Mouse (Mus musculus) kidney, postnatal 14 days (tissue): ENCODE results near the gene Brpf3.
"Not testable (repeated sequence)": the region's sequence is repeated elsewhere in the genome, so short reads cannot be mapped to it uniquely, and the experiment has no call there.

ENCODE experiments used
- DNase-seq: peaks from one replicate; pipeline ENCODE4 v3.0.0; 2022; ENCODE audit warnings: mixed read lengths

Gene Brpf3

DNA sequence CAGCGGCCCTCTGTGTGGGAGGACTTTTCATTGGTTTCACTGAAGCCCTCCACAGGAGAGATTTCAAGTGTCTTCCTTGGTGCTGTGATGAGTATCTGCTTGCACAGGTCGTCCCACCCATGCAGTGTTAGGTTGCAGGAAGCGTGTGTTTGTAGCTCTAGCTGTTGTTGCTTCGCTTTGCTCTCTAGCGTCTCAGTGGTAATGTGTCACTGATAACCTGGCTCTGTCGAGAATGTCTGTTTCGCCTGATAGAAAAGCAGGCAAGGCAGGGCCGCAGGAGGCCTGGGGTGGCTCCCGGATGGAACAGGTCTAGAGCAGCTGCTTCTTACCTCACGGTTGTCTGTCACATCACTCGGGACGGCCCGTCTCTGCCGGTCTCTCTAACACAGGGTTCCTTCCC is 28.2 kb downstream of the Brpf3 start:
- DNase-seq = no peak

DNA sequence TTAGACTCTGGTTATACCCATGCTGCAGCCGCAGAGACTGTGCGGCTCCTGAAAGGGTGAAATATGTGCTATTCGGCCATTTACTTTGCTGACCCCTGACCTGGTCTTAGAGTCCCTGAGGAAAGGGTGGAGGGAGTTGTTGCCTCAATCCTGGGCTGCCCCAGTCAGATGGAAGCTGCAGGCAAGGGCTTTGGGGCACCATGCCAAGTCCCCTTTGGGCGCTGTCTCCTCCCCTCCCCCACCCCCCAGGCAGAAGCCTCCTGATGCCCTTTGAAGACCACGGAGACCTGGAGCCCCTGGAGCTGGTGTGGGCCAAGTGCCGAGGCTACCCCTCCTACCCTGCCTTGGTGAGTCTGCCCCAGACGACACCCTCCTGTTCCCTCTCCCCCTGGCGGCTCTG is 30.2 kb downstream of the Brpf3 start:
- no peak for DNase-seq

DNA sequence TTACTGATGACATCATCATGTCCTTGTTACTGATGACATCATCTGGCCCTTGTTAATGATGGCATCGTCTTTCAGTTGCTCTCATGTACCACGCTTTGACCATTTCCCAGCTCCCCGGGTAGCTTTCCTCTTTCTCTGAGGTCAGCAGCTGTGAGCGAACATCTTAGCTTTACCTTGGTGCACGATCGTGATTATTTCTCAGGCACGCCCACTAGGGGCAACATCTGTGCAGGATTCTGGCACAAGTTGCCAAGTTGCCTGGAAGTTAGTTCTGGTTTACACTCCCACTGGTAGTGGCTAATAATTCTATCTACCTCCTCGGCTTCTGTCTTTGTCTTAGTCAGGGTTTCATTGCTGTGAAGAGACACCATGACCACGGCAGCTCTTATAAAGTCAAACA is 31.1 kb downstream of the Brpf3 start:
- DNase-seq = no peak

DNA sequence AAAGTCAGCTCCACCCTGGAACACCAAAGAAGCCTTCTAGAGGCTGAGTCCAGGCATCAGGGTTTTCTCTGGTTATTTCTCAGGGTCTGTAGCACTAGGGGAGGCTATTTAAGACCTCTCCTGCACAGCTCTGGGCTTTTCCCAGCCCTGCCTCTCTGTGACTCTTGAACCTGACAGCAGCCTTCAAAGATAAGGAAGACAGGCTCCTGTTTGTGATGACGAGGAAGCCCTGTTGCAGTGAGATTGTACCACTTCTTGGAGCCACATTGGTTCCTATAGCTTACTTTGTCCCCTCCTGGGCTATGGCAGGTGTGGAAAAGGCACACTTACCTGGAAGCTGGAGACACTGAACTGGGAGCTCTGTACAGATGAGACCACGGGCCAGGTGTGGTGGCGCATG is 32.0 kb downstream of the Brpf3 start:
- DNase-seq = no peak

DNA sequence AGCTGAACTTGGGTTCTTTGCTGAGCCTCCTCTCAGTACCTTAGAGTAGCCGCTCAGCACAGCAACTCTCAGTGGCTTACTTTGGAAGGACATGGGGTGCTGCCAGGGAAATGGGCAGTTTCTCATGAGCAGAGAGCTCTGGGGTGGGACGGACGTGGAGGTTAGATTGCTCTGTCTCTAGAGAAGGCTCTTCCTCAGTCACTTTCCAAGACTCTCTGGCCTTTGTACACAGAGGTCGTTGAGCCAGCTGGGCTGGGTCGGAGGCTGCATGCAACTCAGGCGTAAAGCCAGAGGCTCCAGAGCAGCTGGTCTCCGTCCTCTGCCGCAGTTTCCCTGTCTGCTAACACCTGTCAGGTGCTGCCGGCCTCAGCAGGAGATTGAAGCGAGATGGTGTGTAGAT is 33.8 kb downstream of the Brpf3 start:
- DNase-seq = peak; percentile 53

DNA sequence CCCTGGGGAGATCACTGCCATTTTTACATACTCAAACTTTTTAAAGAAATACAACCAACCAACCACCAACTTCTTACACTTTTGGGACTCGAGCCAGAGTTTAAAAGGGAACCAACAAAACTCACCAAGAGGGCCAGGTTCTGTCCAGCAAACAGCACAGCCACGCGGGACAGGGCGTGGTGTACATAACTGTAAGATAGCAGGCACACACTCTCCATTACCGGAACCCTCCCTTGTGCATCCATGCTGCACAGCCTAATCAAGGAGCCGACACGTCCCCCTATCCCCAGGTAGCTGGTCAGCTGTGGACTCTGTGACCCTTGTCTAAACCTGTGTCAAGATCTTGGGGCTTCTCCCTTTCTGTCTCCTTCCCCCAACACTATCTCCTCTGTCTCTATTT is 37.0 kb downstream of the Brpf3 start:
- no peak for DNase-seq

DNA sequence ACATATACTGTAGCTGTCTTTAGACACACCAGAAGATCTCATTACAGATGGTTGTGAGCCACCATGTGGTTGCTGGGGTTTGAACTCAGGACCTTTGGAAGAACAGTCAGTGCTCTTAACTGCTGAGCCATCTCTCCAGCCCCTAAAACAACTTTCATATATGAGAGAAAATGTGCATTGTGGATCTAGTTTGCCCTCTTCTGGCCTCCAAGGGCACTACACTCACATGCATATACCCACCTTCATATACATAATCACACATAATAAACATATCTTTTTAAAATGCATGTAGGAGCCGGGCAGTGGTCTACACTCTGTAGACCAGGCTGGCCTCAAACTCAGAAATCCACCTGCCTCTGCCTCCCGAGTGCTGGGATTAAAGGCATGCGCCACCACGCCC is 41.1 kb downstream of the Brpf3 start:
- not testable (repeated sequence) for DNase-seq

DNA sequence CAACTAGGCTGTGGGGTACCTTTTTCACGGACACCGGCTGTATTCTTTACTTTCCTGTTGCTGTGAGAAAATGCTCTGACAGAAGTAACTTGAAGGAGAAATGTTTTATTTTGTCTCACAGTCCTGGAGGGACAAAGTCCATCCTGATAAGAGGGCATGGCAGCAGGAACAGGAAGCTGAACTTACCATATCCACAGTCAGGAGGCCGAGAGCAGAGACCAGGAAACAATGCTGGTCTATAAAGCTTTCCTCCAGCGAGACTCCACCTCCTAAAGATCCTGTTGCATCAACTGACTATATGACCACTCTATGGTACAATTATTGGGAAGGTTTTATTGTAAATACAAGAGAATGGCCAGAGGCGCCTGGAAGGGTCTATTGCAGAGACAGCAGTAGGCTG is 42.8 kb downstream of the Brpf3 start:
- DNase-seq = no peak

DNA sequence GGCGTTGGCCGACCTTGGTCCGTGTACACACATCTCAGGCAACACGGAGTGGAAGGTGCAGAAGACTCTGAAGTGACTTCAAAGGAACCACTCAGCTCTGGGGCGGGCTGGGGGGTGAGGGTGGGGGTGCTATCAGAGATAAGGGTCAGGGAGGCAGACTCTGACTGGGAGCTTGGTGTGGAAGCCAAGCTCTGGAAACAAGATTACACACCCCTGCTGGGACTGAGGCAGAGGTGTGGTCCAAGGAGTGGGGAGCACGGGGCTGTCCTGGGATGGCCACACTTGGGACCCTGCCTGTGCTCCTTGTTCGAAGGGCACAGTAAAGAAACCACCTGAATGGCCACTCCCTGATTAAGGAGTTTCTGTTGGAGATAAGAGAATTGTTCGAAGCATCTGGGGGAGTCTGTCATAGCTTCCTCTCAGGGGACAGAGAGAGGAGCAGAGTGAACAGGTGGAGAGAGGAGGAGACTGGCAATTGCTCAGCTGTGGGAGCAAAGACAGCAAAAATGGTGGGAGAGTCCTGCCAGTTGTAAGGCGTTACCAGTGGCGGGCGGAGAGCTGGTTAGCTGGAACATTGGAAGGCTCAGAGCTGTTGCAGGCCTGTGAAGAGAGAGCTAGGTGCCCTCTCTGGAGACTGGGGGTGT is 46.2 kb downstream of the Brpf3 start:
- DNase-seq = no peak

DNA sequence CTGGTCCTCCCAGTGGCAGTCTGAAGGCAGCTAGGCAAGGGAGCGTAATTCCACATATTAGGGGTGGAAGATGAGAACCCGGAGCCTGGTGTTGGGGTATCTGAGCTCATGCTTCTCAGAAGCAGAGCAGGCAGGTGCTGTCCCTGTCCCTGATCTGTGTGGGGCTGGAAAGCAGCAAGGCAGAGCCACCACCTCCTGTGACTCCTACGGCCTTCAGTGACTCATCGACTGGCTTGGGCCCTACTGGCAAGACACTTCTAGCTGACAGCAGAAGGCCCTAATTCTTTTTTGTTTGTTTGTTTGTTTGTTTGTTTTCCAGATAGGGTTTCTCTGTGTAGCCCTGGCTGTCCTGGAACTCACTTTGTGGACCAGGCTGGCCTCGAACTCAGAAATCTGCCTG is 49.6 kb downstream of the Brpf3 start:
- no peak for DNase-seq

DNA sequence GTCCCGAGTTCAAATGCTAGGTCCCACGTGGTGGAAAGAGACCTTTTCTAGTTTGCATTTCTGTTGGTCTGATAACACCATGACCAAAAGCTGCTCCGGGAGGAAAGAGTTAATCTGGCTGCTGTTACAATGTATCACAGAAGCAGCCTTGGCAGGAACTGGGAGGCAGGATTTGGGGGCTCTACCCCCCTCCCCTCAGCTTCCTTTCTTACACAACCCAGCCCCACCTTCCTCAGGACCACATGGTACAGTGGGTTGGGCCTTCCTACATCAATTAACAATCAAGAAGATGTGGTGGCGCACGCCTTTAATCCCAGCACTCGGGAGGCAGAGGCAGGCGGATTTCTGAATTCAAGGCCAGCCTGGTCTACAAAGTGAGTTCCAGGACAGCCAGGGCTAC is 53.5 kb downstream of the Brpf3 start:
- no peak for DNase-seq

DNA sequence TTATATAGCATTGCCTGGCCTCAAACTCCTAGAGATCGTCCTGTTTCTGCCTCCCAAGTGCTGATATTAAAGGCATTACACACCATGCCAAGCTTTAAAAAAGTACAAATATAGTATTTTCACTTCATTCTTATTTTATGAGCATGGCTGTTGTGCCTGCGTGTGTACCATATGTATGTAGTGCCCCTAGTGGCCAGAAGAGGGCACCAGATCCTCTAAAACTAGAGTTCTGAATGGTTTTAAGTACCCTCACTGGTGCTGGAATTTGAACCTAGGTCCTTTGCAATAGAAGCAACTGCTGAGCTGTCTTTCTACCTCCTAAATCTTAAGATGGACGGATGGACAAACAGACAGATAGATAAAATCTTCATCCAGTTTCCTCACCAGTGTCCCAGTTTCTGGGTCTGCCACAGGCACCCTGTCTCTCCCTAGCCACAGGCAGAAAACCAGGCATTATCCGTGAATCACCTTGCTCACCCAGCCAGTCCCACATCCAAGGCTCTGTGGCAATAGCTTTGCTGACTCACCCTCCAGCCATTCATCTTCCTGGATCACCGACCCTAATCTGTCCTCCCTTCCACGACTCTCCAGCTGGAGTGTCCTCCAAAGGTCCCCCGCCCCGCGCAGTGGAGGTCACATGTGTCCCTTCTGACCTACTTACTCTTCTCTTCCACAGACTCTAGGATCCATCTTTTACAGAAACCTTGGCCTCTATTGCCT is 54.4 kb downstream of the Brpf3 start:
- no peak for DNase-seq

DNA sequence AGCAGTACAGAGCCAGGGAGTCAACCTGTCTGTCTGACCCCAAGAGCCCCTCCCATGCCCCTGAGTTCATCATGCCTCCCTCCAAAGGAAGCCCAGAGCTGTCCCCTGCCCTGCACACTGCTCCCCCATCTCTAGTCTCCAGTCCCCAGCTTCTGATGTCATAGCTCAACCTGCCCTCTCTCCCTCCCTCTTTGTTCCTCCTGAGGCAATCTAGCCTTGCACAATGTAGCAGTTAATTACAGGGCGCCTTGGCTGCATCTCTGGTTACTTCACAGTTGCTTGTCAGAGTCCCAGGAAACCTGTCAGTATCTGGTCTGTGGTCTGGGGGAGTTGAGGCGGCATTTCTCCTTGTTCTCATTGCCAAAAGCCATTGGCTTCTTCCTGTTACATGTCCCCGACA is 55.1 kb downstream of the Brpf3 start:
- DNase-seq = no peak

DNA sequence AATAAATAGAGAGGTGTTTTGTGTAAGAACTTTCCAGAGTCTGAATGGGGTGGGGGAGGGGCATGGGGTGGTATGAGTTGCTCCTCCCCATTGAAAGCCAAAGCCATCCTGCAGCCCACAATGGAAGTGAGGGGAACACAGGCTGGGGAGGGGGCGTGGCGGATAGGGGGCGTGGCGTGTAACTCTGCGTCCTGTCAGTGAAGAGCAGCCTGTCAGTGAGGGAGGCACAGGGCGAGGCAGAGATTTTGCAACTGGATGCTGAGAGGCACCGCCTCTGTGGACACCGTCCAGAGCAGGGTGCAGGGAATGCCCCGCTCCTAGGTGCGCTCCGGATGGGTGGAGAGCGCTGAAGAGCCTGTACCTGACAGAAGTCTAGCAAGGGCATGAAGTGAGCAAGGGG is 57.3 kb downstream of the Brpf3 start, which contains the start of gene Pnpla1:
TSS of gene Pnpla1 (plus strand) at position 207 of the 400 bp plus-strand sequence.
- no peak for DNase-seq

DNA sequence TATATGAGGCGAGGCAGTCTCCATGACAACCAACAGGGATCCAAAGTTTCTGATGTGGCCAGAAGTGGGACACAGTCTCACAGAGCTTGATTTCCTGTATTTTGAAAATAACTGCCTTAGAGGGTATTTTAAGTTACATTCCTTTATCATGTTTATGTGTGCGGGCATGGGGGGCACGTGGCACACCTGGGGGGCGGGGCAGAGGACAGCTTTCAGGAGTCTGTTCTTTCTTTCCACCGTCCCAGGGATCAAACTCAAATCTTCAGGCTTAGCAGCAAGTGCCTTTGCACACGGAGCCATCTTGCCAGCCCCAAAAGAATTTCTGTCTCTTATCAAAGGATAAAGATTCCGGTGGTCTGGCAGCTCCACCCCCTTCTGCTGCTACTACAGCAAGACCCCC is 63.0 kb downstream of the Brpf3 start:
- DNase-seq = no peak

DNA sequence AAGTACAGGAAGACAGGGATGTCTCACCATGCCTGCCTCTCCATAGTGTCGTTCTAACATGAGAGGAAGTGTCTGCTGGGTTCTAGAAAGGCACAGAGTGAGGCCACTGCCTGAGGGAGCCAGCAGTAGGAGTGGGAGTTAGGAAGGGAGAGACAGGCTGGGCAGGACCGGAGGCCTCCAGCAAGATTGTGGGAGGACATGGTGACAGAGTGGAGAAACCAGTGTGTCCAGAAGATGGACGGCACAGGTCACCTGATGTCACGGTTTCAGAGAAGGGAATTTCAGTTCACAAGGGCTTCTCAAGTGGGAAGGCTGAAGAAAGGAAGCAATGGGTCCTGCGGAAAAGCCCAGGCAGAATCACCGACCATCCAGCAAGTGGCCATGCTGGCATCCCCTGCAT is 63.6 kb downstream of the Brpf3 start:
- DNase-seq = no peak

DNA sequence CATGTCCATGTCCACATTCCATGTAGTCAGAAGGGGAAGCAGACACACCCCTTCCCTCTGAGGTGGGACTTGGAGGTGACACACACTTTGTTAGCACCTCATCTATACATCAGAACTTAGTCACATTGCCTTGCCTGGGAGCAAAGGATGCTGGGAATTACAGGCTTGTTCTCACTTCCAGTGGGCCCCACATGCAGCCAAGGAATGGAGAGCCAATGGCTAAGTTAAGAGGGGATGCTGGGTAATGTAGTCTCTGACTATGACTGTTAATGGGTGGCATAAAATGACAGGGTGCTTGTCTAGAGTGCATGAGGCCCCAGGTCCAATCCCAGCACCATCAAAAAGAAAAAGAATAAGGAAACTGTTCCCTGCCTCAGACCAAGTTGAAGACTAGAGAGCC is 66.0 kb downstream of the Brpf3 start:
- no peak for DNase-seq

DNA sequence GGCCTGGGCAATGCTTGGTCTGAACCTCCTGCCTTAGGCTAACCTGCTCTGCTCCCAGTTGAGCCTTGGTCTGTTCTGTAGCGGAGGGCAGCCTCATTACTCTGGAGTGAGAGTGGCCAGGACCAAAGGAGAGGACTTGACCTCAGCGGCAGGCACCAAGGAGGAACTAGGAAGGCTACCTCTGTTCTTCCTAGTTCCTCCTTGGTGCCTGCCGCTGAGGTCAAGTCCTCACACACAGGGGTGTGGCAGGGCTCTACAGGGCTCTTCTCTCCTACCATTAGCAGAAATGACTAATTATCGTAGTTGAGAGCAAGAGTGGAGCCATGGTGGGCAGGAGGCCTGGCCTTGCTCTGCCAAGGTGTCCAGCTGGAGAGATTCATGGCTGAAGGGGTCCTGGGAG is 66.5 kb downstream of the Brpf3 start:
- no peak for DNase-seq

DNA sequence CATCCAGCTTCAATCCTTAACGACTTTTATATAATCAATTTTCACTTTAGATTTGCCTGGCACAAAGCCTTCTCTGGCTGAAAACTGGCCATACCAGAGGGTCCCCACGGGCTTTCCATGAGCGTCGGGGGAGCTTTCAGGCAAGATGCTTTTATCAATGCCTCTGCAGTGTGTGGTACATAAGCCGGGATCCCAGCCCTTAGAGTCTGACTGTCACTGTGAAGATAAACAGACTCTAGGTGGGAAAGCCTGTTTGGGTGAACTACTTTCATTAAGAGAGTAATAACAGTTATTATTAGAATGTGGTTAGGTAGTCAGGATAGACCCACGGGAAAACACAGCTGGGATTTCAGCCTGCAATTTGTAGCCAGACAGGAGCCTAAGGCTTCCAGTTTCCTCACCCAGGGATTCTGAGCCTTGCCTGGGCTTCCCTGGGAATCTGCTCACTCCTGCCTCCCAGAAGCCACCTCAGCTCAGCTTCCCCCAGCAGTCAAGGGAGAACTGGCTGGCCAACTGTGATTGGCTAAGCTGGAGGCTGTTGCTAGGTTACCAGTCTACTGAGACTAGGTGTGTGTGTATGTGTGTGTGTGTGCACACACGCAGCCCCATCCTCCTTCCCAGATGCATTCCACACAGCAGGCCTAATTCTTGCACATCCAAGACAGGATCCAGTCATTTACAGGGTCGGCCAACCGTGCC is 68.7 kb downstream of the Brpf3 start:
- DNase-seq = no peak

DNA sequence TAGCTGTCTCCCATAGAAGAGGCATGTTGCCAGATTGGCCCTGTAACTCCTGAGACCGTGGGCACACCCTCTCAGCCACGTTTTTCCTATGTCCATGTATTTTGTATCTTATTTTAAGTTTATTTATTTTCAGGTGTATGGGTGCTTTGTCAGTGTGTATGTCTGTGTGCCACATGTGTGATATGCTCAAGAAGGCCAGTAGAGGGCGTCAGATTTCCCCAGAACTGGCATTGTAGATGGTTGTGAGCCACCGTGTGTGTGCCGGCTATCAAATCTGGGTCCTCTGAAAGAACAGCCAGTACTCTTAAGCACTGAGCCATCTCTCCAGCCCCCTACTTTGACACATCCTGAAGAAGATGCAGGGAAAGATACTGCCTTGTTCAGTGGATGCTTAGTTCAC is 69.5 kb downstream of the Brpf3 start:
- no peak for DNase-seq

DNA sequence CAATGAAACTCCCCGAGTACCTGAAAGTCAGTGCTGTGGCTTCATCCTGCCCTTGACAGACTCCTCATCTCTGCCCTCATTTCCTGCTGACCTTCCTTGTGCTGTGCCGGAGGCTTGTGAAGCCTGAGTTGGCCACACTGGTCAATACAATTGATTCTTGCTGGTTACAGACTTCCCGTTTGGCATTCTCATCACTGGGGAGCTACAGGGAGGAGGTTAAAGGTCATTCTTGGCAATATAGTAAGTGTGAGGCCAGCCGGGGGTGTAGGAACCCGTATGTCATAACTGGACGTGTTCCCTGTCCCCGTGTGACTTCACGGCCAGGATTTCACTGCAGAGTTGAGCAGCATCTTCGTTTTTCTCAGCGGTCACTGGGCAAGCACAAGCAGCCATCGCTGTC is 70.9 kb downstream of the Brpf3 start:
- DNase-seq = no peak

DNA sequence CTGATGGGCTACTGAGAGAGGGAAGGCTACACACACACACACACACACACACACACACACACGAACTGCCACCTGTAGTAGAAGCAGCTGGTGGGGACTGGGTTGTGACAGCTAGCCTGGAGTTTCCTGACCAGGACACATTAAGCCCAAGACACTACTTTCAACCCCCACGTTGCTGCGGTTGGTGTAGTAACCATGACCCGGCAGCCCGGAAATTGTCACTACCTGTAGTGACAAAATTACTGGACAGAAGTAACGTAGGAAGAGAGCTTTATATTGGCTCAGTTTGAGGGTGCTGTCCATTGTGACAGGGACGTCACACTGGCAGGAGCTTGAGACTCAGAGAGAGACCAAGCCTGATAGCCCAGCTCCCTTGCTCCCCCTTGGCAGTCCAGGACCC is 71.4 kb downstream of the Brpf3 start:
- no peak for DNase-seq

DNA sequence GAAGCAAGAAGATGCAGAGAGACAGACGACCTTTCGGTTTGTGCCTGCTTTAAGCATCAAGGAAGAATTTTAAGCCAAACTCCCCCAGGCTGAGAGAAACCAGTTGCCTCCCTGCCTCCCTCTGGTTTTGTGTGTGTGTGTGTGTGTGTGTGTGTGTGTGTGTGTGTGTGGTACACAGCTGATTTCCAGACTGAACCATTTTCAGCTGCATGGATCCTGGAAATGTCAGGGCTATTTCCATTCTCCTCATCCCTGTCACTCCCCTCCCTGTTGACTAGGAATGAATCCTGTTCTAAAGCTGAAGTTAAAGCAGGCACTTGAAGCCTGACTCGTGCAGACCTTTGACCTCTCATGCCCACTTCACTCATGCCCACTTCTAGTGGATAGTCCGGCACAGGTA is 73.3 kb downstream of the Brpf3 start:
- DNase-seq = no peak

DNA sequence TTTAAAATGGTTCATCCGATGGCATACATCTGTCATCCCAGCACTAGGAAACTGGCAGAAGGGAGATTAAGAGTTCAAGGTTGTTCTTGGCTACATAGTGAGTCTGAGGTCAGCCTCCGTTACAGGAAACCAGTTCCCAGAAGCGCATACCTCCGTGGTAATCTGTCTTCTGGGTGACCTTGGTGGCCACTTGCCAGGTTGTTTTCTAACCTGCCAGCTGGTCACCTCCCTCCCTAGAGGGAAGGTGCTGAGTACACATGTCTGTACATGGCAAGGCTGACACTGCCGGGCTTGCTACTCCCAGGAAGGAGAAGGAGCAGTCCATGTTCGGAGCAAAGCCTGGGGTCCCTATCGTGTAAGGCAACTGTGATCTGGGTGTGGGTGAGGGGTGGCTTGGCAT is 73.9 kb downstream of the Brpf3 start:
- peak; percentile 54 for DNase-seq
